Mouse (Mus musculus) thymus, postnatal 10 days (tissue): Measurements from ENCODE around the gene Hectd4.

Experiments used
- DNase-seq, 2 experiments: peaks; one replicate each; pipeline ENCODE4 v3.0.0; 2021; ENCODE audit warnings: low spot score in 2 of 2

Gene Hectd4

DNA sequence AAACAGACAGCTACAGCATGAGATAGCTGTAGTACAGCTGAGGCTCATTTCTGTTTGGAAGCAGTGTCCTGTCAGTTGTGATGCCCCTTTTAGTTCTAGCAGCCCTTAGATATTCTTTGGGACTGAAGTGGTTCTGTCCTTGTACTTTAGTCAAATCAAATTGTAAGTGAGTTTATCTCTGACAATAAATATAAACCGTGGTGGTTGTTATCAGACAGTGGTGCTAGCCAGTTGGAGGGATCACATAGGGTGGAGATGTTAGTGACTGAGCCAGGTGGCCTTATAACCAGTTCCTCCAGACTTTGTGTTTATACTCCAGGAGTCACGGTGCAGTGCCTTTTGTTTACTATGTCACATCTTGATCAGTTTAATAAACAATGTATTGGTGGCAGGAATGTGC, 13.7 kb downstream of the Hectd4 start:
- DNase-seq: no peak

GRCm38 (mm10) chr5:121236171-121236570, 16.2 kb downstream of the Hectd4 start:
- DNase-seq: no peak

DNA sequence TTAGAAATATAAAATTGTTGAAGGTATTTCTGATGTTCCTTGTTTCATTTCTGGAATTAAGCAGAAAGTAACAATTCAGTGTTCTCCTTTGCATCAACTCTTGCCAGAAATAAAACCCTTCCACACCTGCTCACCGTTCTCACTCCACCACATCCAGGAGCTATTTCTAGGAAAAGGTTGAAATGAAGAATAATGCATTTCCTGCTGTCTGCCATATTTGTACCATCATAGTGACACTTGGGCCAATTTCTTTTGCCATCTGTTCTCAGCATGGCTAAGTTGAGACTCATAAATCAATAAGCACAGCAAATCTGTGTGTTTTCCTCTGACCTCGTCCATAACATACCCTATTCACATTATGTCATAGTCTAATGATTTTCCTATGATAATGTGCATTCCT, 18.2 kb downstream of the Hectd4 start:
- DNase-seq: no peak

DNA sequence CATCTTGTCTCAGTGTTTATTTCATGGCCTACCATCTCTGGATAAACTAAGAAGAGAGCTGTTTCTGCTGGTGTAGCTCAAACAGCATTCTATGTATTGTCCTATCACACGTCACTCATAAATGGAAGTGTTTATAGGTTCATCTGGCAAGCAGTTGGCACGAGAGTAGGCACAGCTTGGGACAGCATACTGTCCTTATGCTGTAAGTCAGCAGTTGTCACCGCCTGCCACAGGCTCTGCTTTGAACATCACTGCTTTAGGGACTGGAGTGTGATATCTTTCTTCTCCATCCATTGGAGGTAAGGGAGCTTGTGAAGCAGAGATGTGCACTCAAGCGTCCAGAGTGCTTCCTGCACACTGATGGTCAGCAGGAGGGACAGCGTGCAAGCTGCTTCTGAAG, 19.8 kb downstream of the Hectd4 start:
- no peak for DNase-seq

- no peak for DNase-seq
Observed at GRCm38 (mm10) chr5:121241182-121241581, 21.2 kb downstream of the Hectd4 start.

- no peak for DNase-seq
Observed at GRCm38 (mm10) chr5:121242261-121242660, 22.2 kb downstream of the Hectd4 start.

DNA sequence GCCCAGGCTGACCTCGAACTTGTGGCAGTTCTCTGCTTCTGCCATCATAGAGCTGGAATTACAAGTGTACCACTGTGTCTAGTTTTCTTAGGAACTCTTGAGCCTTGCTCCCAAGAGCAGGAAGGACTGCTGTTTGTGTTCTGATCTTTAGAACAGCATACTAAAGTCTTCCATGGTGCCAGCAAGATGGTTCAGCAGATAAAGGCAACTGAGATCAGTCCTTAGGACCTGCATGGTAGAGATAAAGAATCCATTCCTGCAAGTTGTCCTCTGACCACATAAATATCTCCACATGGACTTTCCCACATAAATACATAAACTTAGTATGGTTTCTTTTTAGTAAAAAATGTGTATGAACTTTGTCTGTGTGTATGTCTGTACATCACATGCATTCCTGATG, 22.7 kb downstream of the Hectd4 start:
- DNase-seq: no peak

DNA sequence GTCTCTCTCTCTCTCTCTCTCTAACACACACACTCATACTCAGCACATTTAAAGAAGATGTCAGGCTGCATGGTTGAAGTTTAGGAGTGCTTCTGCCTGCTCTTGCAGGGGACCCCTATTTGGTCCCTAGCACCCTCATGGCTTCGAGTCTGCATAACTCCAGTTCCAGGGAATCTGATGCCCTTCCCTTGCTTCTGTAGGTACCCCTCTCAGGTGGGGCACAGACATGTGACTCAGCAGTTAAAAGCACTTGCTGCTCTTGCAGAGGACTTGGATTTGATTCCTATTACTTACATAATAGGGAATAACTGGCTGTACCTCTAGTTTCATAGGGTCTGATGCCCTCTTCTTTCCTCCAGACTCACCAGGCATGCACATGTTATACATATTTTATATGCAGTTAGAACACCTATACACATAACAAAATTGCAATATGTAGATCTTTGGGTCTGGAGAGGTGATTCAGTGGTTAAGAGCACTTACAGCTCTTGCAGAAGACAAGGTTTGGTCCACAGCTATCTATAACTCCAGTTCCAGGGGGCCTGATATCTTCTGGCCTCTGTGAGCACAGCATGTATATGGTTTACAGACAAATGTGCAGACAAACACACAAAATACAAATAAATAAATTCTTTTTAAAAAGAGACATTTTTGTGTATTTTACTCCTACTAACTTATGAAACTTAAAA, 23.8 kb downstream of the Hectd4 start:
- no peak for DNase-seq

DNA sequence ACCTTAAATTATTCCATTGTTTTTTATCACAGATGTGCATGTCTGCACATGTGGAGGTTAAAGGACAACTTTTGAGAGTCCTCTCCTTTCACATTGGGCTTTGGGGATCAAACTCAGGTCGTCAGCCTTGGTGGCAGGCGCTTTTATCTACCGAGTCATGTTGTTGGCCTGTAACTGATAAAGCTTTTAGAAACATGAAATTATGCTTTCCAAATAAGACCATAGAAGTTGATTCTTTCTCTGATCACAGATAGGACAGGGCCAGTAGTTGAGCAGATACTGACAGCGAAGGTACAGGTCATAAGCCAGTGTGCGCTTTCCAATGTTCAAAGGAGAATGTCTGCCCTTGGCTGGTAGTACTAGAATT, 24.3 kb downstream of the Hectd4 start:
- DNase-seq: no peak

- no peak for DNase-seq
Observed at GRCm38 (mm10) chr5:121245201-121245600, 25.2 kb downstream of the Hectd4 start.

DNA sequence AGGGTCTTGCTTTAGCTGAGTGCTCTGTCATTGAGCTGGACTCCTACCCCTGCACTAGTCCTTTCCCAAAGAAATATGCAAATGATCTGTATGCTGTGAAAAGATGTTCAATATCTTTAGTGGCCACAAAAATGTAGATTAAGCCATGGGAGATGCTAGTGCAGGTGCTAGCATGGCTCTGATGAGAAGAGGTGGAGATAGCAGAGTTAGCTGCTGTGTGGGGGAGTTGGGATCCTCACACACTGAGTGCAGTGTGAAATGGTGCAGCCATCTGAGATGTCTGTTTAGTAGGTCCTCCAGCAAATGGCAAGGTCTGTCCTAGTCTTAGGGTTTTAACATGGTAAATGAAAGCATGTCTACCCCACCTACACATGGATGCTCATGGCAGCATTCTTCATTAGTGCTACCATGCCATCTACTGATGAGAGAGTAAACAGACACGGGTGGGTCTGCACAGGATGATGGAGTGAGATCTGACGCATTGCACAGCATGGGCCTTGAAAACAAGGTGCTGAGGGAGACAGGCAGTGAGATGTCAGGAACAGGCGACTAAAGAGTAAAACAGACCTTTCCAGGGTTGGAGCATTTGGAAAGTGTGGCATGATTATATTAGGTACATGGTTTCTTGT, 28.9 kb downstream of the Hectd4 start:
- no peak for DNase-seq

DNA sequence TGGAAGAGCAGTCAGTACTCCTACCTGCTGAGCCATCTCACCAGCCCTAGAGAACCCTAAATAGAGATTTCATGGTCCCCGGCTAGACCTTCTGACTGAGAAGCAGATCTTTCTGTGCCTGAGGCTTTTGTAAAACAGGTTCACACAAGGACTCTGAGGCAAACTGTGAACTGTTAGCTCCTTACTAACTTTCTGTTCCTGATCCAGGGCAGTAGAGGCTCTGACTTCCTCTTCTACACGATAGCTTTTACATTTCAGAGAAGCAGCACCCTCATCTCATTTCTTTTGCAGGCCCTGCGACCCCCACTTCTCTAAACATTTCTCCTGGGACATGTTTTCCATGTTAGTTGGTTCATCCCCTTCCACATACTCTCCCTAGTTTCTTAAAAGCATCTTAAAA, 29.7 kb downstream of the Hectd4 start:
- no peak for DNase-seq

GRCm38 (mm10) chr5:121251813-121252212, 31.8 kb downstream of the Hectd4 start:
- no peak for DNase-seq

GRCm38 (mm10) chr5:121253816-121254497, 33.9 kb downstream of the Hectd4 start:
- no peak for DNase-seq

DNA sequence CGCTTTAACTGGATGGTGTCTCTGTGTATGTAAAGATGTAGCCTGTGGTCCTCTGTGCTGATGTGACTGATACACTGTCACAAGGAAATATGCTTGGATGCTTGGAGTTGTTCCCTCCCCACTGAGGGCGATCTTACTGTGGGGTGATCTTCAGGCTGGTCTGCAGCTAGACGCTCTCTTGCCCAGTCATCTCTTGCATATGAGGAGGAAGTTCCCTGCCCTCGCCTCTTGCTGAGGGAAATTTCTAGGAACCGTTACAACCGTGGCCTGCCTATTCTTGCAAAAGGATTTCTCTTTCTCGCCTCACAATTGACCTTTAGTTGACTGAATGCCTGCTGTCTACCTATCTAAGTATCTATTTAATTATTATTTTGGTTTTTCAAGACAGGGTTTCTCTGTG, 35.0 kb downstream of the Hectd4 start:
- DNase-seq: no peak

DNA sequence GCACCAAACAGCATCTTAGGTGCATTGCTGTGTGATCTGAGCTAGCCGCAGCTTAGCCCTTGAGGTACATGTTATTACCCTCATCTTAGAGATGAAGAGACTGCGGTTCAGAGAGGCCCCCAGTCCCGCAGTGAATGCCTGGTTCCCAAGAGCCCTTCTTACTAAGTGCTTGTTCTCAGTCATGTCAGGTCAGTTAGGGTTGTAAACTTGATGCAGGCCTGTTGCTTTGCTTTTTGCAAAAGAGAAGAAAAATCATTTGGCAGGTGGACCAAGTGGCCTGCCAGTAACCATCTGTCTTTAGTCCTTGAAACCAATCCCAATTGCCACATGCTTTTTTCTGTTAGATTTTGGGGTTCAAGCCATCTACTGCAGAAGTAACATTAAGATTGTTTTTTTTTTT, 41.8 kb downstream of the Hectd4 start:
- no peak for DNase-seq

GRCm38 (mm10) chr5:121262415-121262814, 42.4 kb downstream of the Hectd4 start:
- no peak for DNase-seq

- DNase-seq: no peak
Observed at GRCm38 (mm10) chr5:121264593-121264992, 44.6 kb downstream of the Hectd4 start.

- peak; percentile 16 to 40 for DNase-seq
Observed at GRCm38 (mm10) chr5:121266741-121267382, 46.8 kb downstream of the Hectd4 start.

DNA sequence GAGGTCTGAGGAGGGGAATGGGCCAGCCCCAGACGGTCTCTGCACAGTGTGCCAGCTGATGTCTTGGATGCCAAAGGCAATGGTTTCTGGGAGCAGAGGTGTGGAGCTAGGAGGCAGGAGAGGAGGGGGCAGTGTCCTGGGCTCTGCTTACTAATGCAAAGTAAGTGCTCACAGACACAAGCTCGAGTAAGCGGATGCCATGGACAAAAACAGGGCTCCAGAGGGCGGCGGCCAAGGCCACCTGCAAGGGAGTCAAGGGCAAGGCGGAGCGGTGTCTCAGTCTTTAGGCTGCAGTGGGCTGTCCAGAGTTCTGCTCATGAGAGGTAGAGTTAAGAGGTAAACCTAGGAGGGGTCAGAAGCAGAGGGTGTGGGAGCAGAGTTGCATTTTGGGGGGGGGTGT, 51.0 kb downstream of the Hectd4 start:
- no peak for DNase-seq

- DNase-seq: no peak
Observed at GRCm38 (mm10) chr5:121276808-121277207, 56.8 kb downstream of the Hectd4 start.

- no peak for DNase-seq
Observed at GRCm38 (mm10) chr5:121280456-121280855, 60.4 kb downstream of the Hectd4 start.

DNA sequence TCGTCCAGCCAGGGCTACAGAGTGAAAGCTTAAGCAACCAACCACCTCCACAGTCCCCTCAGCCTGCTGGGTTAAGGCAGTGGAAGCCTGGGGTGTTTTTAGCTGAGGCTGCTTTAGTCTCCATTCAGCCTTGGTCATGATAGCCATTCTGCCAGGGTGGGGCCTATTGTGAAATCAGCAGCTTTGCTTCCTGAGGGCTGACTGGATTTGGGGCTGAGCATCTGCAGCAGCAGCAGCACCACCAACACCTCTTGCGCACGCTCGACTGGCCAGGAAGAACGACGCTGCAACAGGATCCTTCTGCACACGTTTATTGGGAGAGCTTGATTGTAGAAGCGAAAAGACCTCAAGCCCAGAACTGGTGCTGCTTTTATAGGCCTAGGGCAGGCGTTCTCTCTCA, 63.0 kb downstream of the Hectd4 start:
- no peak for DNase-seq
